Comparison of ENCODE assay signal across 14 mouse cellular contexts in the genomic region with DNA sequence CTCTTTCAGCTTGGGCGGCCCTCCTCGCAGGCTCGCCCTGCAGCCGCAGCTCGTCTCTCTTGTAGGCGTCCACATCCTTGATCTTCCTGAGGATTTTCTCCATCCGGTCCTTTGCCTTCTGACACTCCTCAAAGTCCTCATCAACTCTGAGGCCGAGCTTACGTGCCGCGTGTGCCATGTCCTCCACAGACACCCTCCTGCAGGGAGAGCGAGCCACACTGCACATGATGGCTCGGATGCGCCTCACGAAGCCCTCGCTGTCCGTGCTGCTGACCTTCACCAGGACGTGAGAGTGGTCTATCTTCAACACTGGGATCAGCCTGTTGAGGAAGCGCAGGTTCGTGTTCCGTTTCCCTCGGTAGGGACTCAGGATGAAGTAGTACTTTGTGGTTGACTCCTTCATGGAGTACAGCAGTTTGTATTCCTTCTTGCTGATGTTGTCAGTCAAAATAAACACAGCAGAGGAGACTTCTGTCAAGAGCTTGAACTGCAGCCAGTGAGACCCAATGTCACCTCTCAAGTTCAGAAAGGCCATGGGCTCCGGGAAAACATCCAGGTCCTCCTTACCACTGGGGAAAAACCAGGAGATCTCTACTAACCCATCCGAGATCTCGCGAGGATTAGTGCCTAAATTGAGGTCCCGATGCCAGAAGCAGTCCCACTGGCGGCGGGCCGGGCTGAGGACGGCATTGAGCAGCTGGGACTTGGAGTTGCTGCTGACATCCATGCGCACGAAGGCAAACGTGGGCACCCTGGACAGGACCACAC. TPM values are rescaled to one million over a fixed set of nuclear protein-coding genes. Genes with fewer than 3 reads are reported as not detected.
A peak's percentile ranks its signal among the peaks of the same experiment; 100 is the strongest.
DNase-seq lines count a peak whose midpoint lies in the region; ATAC-seq and TF ChIP-seq lines count a peak whose summit lies in the region.
"Had no signal": no experiment of that assay in that cellular context is flagged by ENCODE, and none has a peak within 500 bp of the region (broad histone marks: within the 10 kb centered on the region; RNA-seq: fewer than 3 reads in every experiment).

No protein-coding gene starts in this region.

- intact Hi-C loops in heart, adult 2 months (cut with DNase I): no loop called here

- no peaks in the 10 kb centered on the region for H3K9me3 ChIP-seq in heart, embryonic 11.5 days (replicated peaks; ENCODE audit: control insufficient read depth, low read length)
- H3K9me3 ChIP-seq in ES-Bruce4 (replicated peaks; ENCODE audit: control insufficient read depth, insufficient read depth, low read length, poor library complexity, severe bottlenecking): no peaks in the 10 kb centered on the region
- no peaks in the 10 kb centered on the region for H3K9me3 ChIP-seq in lung, embryonic 14.5 days (ENCODE audit: low read depth, low read length)
- H3K9me3 ChIP-seq: heart, embryonic 15.5 days; neural tube, embryonic 13.5 days had no signal

- no peak for ATAC-seq in heart, embryonic 11.5 days (replicated peaks; ENCODE audit: insufficient number of reproducible peaks, low FRiP score, low TSS enrichment)
- no peak for ATAC-seq in lung, embryonic 14.5 days (ENCODE audit: insufficient read depth)
- ATAC-seq: forebrain, embryonic 14.5 days; hindbrain, embryonic 16.5 days had no signal

- peak overlapping the region; percentile 37 for H3K27ac ChIP-seq in heart, adult 2 months
- H3K27ac ChIP-seq in heart, embryonic 11.5 days (ENCODE audit: low read depth, low read length): no peak overlapping the region
- H3K27ac ChIP-seq in ES-Bruce4 (ENCODE audit: insufficient read depth, low read length): no peak overlapping the region
- H3K27ac ChIP-seq in lung, embryonic 14.5 days (ENCODE audit: low read depth): no peak overlapping the region
- H3K27ac ChIP-seq: heart, embryonic 15.5 days; neural tube, embryonic 13.5 days had no signal

- H3K27me3 ChIP-seq in heart, adult 2 months (ENCODE audit: control insufficient read depth, insufficient read depth, low read length): no peaks in the 10 kb centered on the region
- no peaks in the 10 kb centered on the region for H3K27me3 ChIP-seq in heart, embryonic 11.5 days (ENCODE audit: control insufficient read depth, insufficient read depth, low read length)
- H3K27me3 ChIP-seq in ES-Bruce4 (ENCODE audit: control insufficient read depth, insufficient read depth, low read length, poor library complexity, severe bottlenecking): no peaks in the 10 kb centered on the region
- H3K27me3 ChIP-seq in lung, embryonic 14.5 days (ENCODE audit: insufficient read depth, low read length): no peaks in the 10 kb centered on the region
- H3K27me3 ChIP-seq: heart, embryonic 15.5 days; neural tube, embryonic 13.5 days had no signal

- 0 out of 2 replicates have a peak, but pooled peaks cover 3% of the 10 kb centered on the region for H3K4me1 ChIP-seq in heart, adult 2 months (ENCODE audit: control insufficient read depth, insufficient read depth, low read length)
- H3K4me1 ChIP-seq in heart, embryonic 11.5 days (ENCODE audit: control insufficient read depth, insufficient read depth, low read length): no peaks in the 10 kb centered on the region
- peaks cover 5% of the 10 kb centered on the region for H3K4me1 ChIP-seq in ES-Bruce4 (ENCODE audit: control insufficient read depth, insufficient read depth, low read length)
- H3K4me1 ChIP-seq in lung, embryonic 14.5 days (ENCODE audit: insufficient read depth): no peaks in the 10 kb centered on the region
- H3K4me1 ChIP-seq: heart, embryonic 15.5 days; neural tube, embryonic 13.5 days had no signal

- no peaks in the 10 kb centered on the region for H3K36me3 ChIP-seq in heart, adult 2 months (ENCODE audit: control insufficient read depth, insufficient read depth, low read length)
- peaks cover 34% of the 10 kb centered on the region for H3K36me3 ChIP-seq in heart, embryonic 11.5 days (ENCODE audit: control insufficient read depth, insufficient read depth, low read length)
- H3K36me3 ChIP-seq in ES-Bruce4 (ENCODE audit: control insufficient read depth, insufficient read depth, low read length, poor library complexity, severe bottlenecking): no peaks in the 10 kb centered on the region
- peaks cover 47% of the 10 kb centered on the region for H3K36me3 ChIP-seq in lung, embryonic 14.5 days (ENCODE audit: insufficient read depth)

- no peak for TF ChIP-seq EP300 in heart, adult 2 months (IDR thresholded peaks at IDR 0.05; ENCODE audit: insufficient read depth, low read depth, low read length)
- TF ChIP-seq EP300 in ES-Bruce4 (IDR thresholded peaks at IDR 0.05; ENCODE audit: insufficient read depth, low read depth, low read length): no peak

- H3K4me3 ChIP-seq in heart, adult 2 months: no peak overlapping the region
- H3K4me3 ChIP-seq in heart, embryonic 11.5 days (ENCODE audit: low read depth, low read length): no peak overlapping the region
- peak overlapping the region; percentile 6 for H3K4me3 ChIP-seq in ES-Bruce4 (ENCODE audit: low read depth, low read length)
- H3K4me3 ChIP-seq in lung, embryonic 14.5 days (ENCODE audit: low read depth, low read length): no peak overlapping the region
- H3K4me3 ChIP-seq: heart, embryonic 15.5 days; neural tube, embryonic 13.5 days had no signal

- H3K79me2 ChIP-seq in heart, adult 2 months (replicated peaks; ENCODE audit: control insufficient read depth, insufficient read depth, low read length): no peaks in the 10 kb centered on the region

- no peak for TF ChIP-seq CTCF in heart, adult 2 months (IDR thresholded peaks at IDR 0.05)
- no peak for TF ChIP-seq CTCF in ES-Bruce4 (IDR thresholded peaks at IDR 0.05; ENCODE audit: low read depth, low read length)
- no peak for TF ChIP-seq CTCF in lung, embryonic 14.5 days (IDR thresholded peaks at IDR 0.05; ENCODE audit: low read depth)

- no peak overlapping the region for H3K4me2 ChIP-seq in heart, embryonic 11.5 days
- H3K4me2 ChIP-seq in lung, embryonic 14.5 days: no peak overlapping the region
- H3K4me2 ChIP-seq: heart, embryonic 15.5 days; liver, embryonic 11.5 days; neural tube, embryonic 13.5 days had no signal

- no peak for TF ChIP-seq POLR2A in heart, adult 2 months (IDR thresholded peaks at IDR 0.05; ENCODE audit: insufficient read depth, low read depth, low read length)
- no peak for TF ChIP-seq POLR2A in ES-Bruce4 (IDR thresholded peaks at IDR 0.05; ENCODE audit: insufficient read depth, low read length)

- WGBS in heart, adult 2 months: 77% methylated on average over 34 of the region's 34 CpGs
- WGBS in heart, embryonic 11.5 days (ENCODE audit: insufficient replicate concordance): 87% methylated on average over 34 of the region's 34 CpGs
- 88% methylated on average over 34 of the region's 34 CpGs for WGBS in lung, embryonic 14.5 days

- DNase-seq in heart, adult 2 months: peak in 1 of 2 experiments; percentile 70
- peak; percentile 82 for DNase-seq in ZHBTc4 (ENCODE audit: low read depth, low spot score)
- DNase-seq in lung, embryonic 14.5 days: peak; percentile 14
- DNase-seq in c-Kit-positive CD71-positive TER-119-positive erythroid progenitor cells, embryonic 14.5 days (ENCODE audit: low spot score): no peak
- no peak for DNase-seq in thymus, postnatal 36 days
- DNase-seq in yolk sac, embryonic 10.5 days (ENCODE audit: low spot score): no peak
- DNase-seq: adrenal gland, postnatal 25 days had no signal

- no peak overlapping the region for H3K9ac ChIP-seq in heart, adult 2 months (ENCODE audit: low read depth, low read length)
- no peak overlapping the region for H3K9ac ChIP-seq in heart, embryonic 11.5 days (ENCODE audit: low read depth, low read length)
- peak overlapping the region; percentile 15; the same call in 1 of the 2 replicates for H3K9ac ChIP-seq in ES-Bruce4 (ENCODE audit: low read depth, poor library complexity, severe bottlenecking)
- no peak overlapping the region for H3K9ac ChIP-seq in lung, embryonic 14.5 days
- H3K9ac ChIP-seq: heart, embryonic 15.5 days; neural tube, embryonic 13.5 days had no signal

RNA-seq across cellular contexts. Expression of a gene that starts 1.6 kb away (rescaled TPM):
- 100 to 1,000 TPM; 151 to 166 TPM for total RNA-seq in heart, adult 2 months (2021)
- 136 and 178 TPM in 2 replicates for polyA plus RNA-seq in heart, adult 2 months (2012; rRNA removed)
- 174 and 184 TPM in 2 replicates for polyA plus RNA-seq in heart, embryonic 11.5 days (2014; fragmentation: Nextera tagmentation; extraction: Ambion mirVana)
- 61.8 and 69.3 TPM in 2 replicates for polyA plus RNA-seq in ES-Bruce4 (2011; ENCODE audit: insufficient read depth, insufficient read length, low read depth, missing spikeins)
- 193 and 208 TPM in 2 replicates for polyA plus RNA-seq in lung, embryonic 14.5 days (2014; fragmentation: Nextera tagmentation; extraction: Ambion mirVana)

RNA-seq across cellular contexts. Expression of a gene that starts 45.1 kb away (rescaled TPM):
- 10 to 100 TPM; 58.5 to 69.8 TPM for total RNA-seq in heart, adult 2 months (2021)
- 26.1 and 35.7 TPM in 2 replicates for polyA plus RNA-seq in heart, adult 2 months (2012; rRNA removed)
- polyA plus RNA-seq in heart, embryonic 11.5 days (2014; fragmentation: Nextera tagmentation; extraction: Ambion mirVana): 14.2 and 18.7 TPM in 2 replicates
- 10.6 and 11.7 TPM in 2 replicates for polyA plus RNA-seq in ES-Bruce4 (2011; ENCODE audit: insufficient read depth, insufficient read length, low read depth, missing spikeins)
- 18.3 and 20.1 TPM in 2 replicates for polyA plus RNA-seq in lung, embryonic 14.5 days (2014; fragmentation: Nextera tagmentation; extraction: Ambion mirVana)

Comparison
In these comparisons a context has a peak if more than half of its experiments do, and no peak if none do; other contexts are left out.
1. DNase-seq: peak in ZHBTc4 (single experiment) and lung, embryonic 14.5 days (single experiment); none in c-Kit-positive CD71-positive TER-119-positive erythroid progenitor cells, embryonic 14.5 days (single experiment), thymus, postnatal 36 days (0 of 2) and yolk sac, embryonic 10.5 days (single experiment).